14 mouse cellular contexts compared by ENCODE assay signal in the genomic region with DNA sequence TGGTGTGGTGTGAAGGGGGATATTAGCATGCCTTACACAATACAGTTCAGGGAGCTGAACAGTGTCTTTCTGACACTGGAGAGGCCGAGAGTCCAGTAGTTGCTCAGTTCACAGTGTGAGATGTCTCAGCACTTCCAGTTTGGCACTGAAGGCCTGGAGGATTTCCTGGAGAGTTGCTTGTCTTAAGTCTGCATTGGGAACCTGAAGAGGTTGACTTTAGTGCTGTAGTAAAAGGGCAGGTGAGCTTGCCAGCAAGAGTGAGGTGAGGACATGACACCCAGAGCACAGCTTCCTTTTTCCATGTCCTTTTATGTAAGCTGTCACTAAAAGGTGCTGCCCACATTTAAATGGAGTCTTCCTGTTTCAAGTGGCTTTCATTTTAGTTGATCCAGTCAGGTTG.
"Had no signal": no experiment of that assay in that cellular context is flagged by ENCODE, and none has a peak within 500 bp of the region (broad histone marks: within the 10 kb centered on the region; RNA-seq: fewer than 3 reads in every experiment).

No protein-coding gene starts in this region.

- DNase-seq: lung, adult 18-20 months; lung, embryonic 14.5 days; lung, postnatal 10 days; lung, postnatal 4 days; right cerebral cortex, postnatal 14 days; spleen, adult 18-20 months; thymus, adult 18-20 months; thymus, postnatal 14 days; thymus, postnatal 36 days had no signal

- H3K27ac ChIP-seq: midbrain, embryonic 10.5 days; midbrain, embryonic 13.5 days; neural tube, embryonic 12.5 days had no signal

- ATAC-seq: midbrain, embryonic 13.5 days; midbrain, embryonic 16.5 days had no signal

- H3K9ac ChIP-seq: lung, embryonic 14.5 days; midbrain, embryonic 13.5 days; neural tube, embryonic 12.5 days had no signal

- H3K9me3 ChIP-seq: midbrain, embryonic 10.5 days; midbrain, embryonic 13.5 days; neural tube, embryonic 12.5 days had no signal

- H3K4me2 ChIP-seq: lung, embryonic 14.5 days; midbrain, embryonic 13.5 days; neural tube, embryonic 12.5 days had no signal

- H3K4me1 ChIP-seq: midbrain, embryonic 13.5 days; neural tube, embryonic 12.5 days had no signal

- H3K4me3 ChIP-seq: midbrain, embryonic 10.5 days; midbrain, embryonic 13.5 days; myocyte; neural tube, embryonic 12.5 days had no signal

- H3K27me3 ChIP-seq: midbrain, embryonic 13.5 days; neural tube, embryonic 12.5 days had no signal
